Mouse (Mus musculus): ENCODE results near the gene Tnfrsf14.

- TF ChIP-seq POLR2A (IDR thresholded peaks at IDR 0.05; ENCODE audit: extremely low read depth, insufficient read depth, low read length) (no peak), CTCF (IDR thresholded peaks at IDR 0.05; ENCODE audit: extremely low read depth, insufficient read depth, low read length) (no peak)
Observed at GRCm38 (mm10) chr4:154941831-154942230, 13.5 kb upstream of the Tnfrsf14 start.
